Mouse (Mus musculus) cerebellum, adult 2 months (tissue): ENCODE results near the gene Tmem33.

Experiments used
- CTCF ChIP-seq: fragments of 200-500 bp; IDR thresholded peaks from 2 replicates; pipeline ENCODE4 v1.5.1; 2011; ENCODE audit warnings: low read depth, mild to moderate bottlenecking, control low read depth, low read length, moderate library complexity, borderline replicate concordance; ENCODE audit not compliant: insufficient read depth
- POLR2A ChIP-seq: fragments of 200-500 bp; IDR thresholded peaks from 2 replicates; pipeline ENCODE4 v1.6.1; 2011; ENCODE audit warnings: low read length, control low read depth, borderline replicate concordance; ENCODE audit not compliant: insufficient read depth

- no peak for TF ChIP-seq CTCF
- no peak for TF ChIP-seq POLR2A
Observed at GRCm38 (mm10) chr5:67235462-67235861, 24.9 kb upstream of the Tmem33 start.
